9 mouse cellular contexts compared by ENCODE assay signal in genomic region chr15:27795942-27796867, GRCm38 (mm10).
DNase-seq lines count a peak whose midpoint lies in the region; ATAC-seq lines count a peak whose summit lies in the region.
"Had no signal": no experiment of that assay in that cellular context is flagged by ENCODE, and none has a peak within 500 bp of the region (broad histone marks: within the 10 kb centered on the region; RNA-seq: fewer than 3 reads in every experiment).

No protein-coding gene starts in this region.

- no peaks in the 10 kb centered on the region for H3K27me3 ChIP-seq in lung, embryonic 15.5 days
- H3K27me3 ChIP-seq in forebrain, embryonic 13.5 days = no peaks in the 10 kb centered on the region
- no peaks in the 10 kb centered on the region for H3K27me3 ChIP-seq in intestine, embryonic 15.5 days (replicated peaks)
- no peaks in the 10 kb centered on the region for H3K27me3 ChIP-seq in neural tube, embryonic 14.5 days (ENCODE audit: control insufficient read depth, insufficient read depth, low read length)

- ATAC-seq in lung, embryonic 15.5 days (ENCODE audit: borderline replicate concordance, extremely low read depth, low FRiP score, low TSS enrichment) = peak; percentile 20; the same call in 1 of the 2 replicates
- no peak for ATAC-seq in forebrain, embryonic 13.5 days
- 0 out of 2 replicates have a peak, but pooled peaks have one; percentile 29 for ATAC-seq in intestine, embryonic 15.5 days
- no peak for ATAC-seq in neural tube, embryonic 14.5 days (ENCODE audit: low read depth)

- peak overlapping the region; percentile 59 for H3K27ac ChIP-seq in lung, embryonic 15.5 days
- peak overlapping the region; percentile 70 for H3K27ac ChIP-seq in forebrain, embryonic 13.5 days
- peak overlapping the region; percentile 49; the same call in 1 of the 2 replicates for H3K27ac ChIP-seq in intestine, embryonic 15.5 days
- H3K27ac ChIP-seq in neural tube, embryonic 14.5 days (ENCODE audit: low read depth, low read length) = peak overlapping the region; percentile 70; the same call in 1 of the 2 replicates

- WGBS in lung, embryonic 15.5 days = 40% methylated on average over 22 of the region's 22 CpGs
- WGBS in forebrain, embryonic 13.5 days = 87% methylated on average over 22 of the region's 22 CpGs
- 51% methylated on average over 22 of the region's 22 CpGs for WGBS in intestine, embryonic 15.5 days
- WGBS in neural tube, embryonic 14.5 days = 79% methylated on average over 22 of the region's 22 CpGs

- H3K4me1 ChIP-seq in lung, embryonic 15.5 days = peaks cover 45% of the 10 kb centered on the region
- peaks cover 67% of the 10 kb centered on the region for H3K4me1 ChIP-seq in forebrain, embryonic 13.5 days
- H3K4me1 ChIP-seq in intestine, embryonic 15.5 days (replicated peaks) = peaks cover 31% of the 10 kb centered on the region; the same call in 1 of the 2 replicates
- peaks cover 14% of the 10 kb centered on the region for H3K4me1 ChIP-seq in neural tube, embryonic 14.5 days (ENCODE audit: control insufficient read depth, insufficient read depth, low read length)

- no peaks in the 10 kb centered on the region for H3K9me3 ChIP-seq in lung, embryonic 15.5 days
- no peaks in the 10 kb centered on the region for H3K9me3 ChIP-seq in forebrain, embryonic 13.5 days (replicated peaks)
- no peaks in the 10 kb centered on the region for H3K9me3 ChIP-seq in intestine, embryonic 15.5 days
- no peaks in the 10 kb centered on the region for H3K9me3 ChIP-seq in neural tube, embryonic 14.5 days (ENCODE audit: control insufficient read depth, low read length)
- H3K9me3 ChIP-seq: megakaryocyte, embryonic 14.5 days had no signal

- DNase-seq in lung, postnatal 14 days = no peak
- no peak for DNase-seq in cerebellum, postnatal 4 days (ENCODE audit: low spot score in 2 of 2)
- no peak for DNase-seq in spleen, postnatal 36 days (ENCODE audit: low spot score in 2 of 2)
- DNase-seq in right cerebral cortex, postnatal 4 days = no peak

- H3K4me3 ChIP-seq in lung, embryonic 15.5 days = no peak overlapping the region
- H3K4me3 ChIP-seq in forebrain, embryonic 13.5 days = no peak overlapping the region
- H3K4me3 ChIP-seq in intestine, embryonic 15.5 days (replicated peaks) = no peak overlapping the region
- no peak overlapping the region for H3K4me3 ChIP-seq in neural tube, embryonic 14.5 days (ENCODE audit: low read depth, low read length)
- H3K4me3 ChIP-seq: megakaryocyte, embryonic 14.5 days had no signal

- H3K36me3 ChIP-seq in lung, embryonic 15.5 days = peaks cover 7% of the 10 kb centered on the region
- H3K36me3 ChIP-seq in forebrain, embryonic 13.5 days (ENCODE audit: poor library complexity, severe bottlenecking) = peaks cover 20% of the 10 kb centered on the region; the same call in 1 of the 2 replicates
- 0 out of 2 replicates have a peak, but pooled peaks cover 7% of the 10 kb centered on the region for H3K36me3 ChIP-seq in intestine, embryonic 15.5 days
- H3K36me3 ChIP-seq in neural tube, embryonic 14.5 days (ENCODE audit: control insufficient read depth, insufficient read depth, low read length) = peaks cover 3% of the 10 kb centered on the region; the same call in 1 of the 2 replicates

- 0 out of 2 replicates have a peak overlapping the region, but pooled peaks have one; percentile 2 for H3K4me2 ChIP-seq in lung, embryonic 15.5 days
- no peak overlapping the region for H3K4me2 ChIP-seq in forebrain, embryonic 13.5 days
- H3K4me2 ChIP-seq in intestine, embryonic 15.5 days (replicated peaks) = no peak overlapping the region
- no peak overlapping the region for H3K4me2 ChIP-seq in neural tube, embryonic 14.5 days (ENCODE audit: low read depth, low read length)

- H3K9ac ChIP-seq in lung, embryonic 15.5 days = no peak overlapping the region
- H3K9ac ChIP-seq in forebrain, embryonic 13.5 days = no peak overlapping the region
- no peak overlapping the region for H3K9ac ChIP-seq in intestine, embryonic 15.5 days
- no peak overlapping the region for H3K9ac ChIP-seq in neural tube, embryonic 14.5 days (replicated peaks; ENCODE audit: low read depth, low read length)

Comparison
In these comparisons a context has a peak if more than half of its experiments do, and no peak if none do; other contexts are left out.
1. ATAC-seq: peak in lung, embryonic 15.5 days (single experiment) and intestine, embryonic 15.5 days (single experiment); none in forebrain, embryonic 13.5 days (single experiment) and neural tube, embryonic 14.5 days (single experiment).
2. Peak in every context shown above with its lines, with median percentiles within 50 percentile points of each other: H3K27ac ChIP-seq.